Mouse (Mus musculus): ENCODE measurements at regions not wholly inside any gene's neighbourhood (a gene's known extent, or its start where the extent isn't known, plus 50 kb on each side); places are given as distances from the start of the nearest gene placed in this dataset.
A peak's percentile ranks its signal among the peaks of the same experiment; 100 is the strongest.

GRCm38 (mm10) chr12:77179138-77179537 is 58.8 kb upstream of the Fut8 start:
- Histone ChIP-seq H3K36me3 (ENCODE audit: control insufficient read depth, insufficient read depth, low read length) (no peaks in the 10 kb centered on the region), H3K4me3 (ENCODE audit: insufficient read depth, low read depth, low read length) (no peak overlapping the region), H3K27me3 (ENCODE audit: control insufficient read depth, insufficient read depth, low read length) (no peaks in the 10 kb centered on the region), H3K27ac (replicated peaks; ENCODE audit: insufficient read depth, low read depth, low read length) (no peak overlapping the region), H3K4me1 (ENCODE audit: control insufficient read depth, insufficient read depth, low read length) (peaks cover 3% of the 10 kb centered on the region; the same call in 1 of the 2 replicates), H3K79me2 (ENCODE audit: control insufficient read depth, insufficient read depth, low read length) (no peaks in the 10 kb centered on the region), H3K9ac (ENCODE audit: low read depth, low read length) (no peak overlapping the region)
- TF ChIP-seq CTCF (IDR thresholded peaks at IDR 0.05; ENCODE audit: low read depth, low read length) (no peak), POLR2A (IDR thresholded peaks at IDR 0.05; ENCODE audit: extremely low read depth, insufficient read depth, low read length) (no peak)
- 96% methylated on average over 7 of the region's 7 CpGs for WGBS
- no peak for DNase-seq (ENCODE audit: extremely low read depth, low read depth, low spot score)

DNA sequence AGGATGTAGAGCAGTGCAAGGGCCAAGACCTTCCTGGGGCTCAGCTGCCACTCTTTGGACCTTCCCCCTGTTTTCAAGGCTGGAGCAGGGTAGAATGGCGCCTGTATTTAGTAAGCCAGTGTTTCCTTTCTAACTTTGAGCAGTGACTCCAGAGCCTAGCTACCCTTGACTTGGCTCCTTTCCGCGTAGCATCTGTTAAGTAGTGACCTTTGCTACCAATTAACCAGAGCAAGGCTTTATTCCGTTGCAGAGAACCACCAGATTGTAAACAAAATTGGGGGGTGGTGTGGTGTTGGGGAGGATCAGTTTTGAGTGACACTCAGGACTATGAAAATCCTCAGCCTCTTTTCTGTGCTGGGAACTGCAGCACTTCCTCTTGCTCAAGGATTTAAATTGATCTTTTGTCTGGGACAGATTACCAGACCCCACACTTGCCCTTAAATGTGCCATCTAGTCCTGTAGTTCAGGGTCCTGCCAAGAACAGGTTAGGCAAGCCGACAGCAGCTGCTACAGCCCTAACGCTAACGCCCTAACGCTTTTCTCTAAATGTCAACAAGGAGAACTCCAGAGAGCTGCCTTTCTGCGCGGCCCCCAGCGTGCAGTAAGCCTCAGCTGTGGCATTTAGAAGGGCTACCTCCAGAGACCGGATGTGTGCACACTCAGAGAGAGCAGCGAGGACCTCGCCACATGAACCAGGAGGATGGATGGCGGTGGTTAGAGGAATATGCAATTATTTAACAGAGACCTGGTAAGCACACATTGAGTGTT is 59.9 kb upstream of the Fut8 start:
- Histone ChIP-seq H3K4me3 (ENCODE audit: insufficient read depth, low read depth, low read length) (no peak overlapping the region), H3K27me3 (ENCODE audit: control insufficient read depth, insufficient read depth, low read length) (no peaks in the 10 kb centered on the region), H3K9ac (ENCODE audit: low read depth, low read length) (no peak overlapping the region), H3K36me3 (ENCODE audit: control insufficient read depth, insufficient read depth, low read length) (no peaks in the 10 kb centered on the region), H3K79me2 (ENCODE audit: control insufficient read depth, insufficient read depth, low read length) (no peaks in the 10 kb centered on the region), H3K27ac (replicated peaks; ENCODE audit: insufficient read depth, low read depth, low read length) (no peak overlapping the region), H3K4me1 (ENCODE audit: control insufficient read depth, insufficient read depth, low read length) (peaks cover 3% of the 10 kb centered on the region; the same call in 1 of the 2 replicates)
- TF ChIP-seq POLR2A (IDR thresholded peaks at IDR 0.05; ENCODE audit: extremely low read depth, insufficient read depth, low read length) = no peak
- no peak for TF ChIP-seq CTCF (IDR thresholded peaks at IDR 0.05; ENCODE audit: low read depth, low read length)
- DNase-seq (ENCODE audit: extremely low read depth, low read depth, low spot score) = peak; percentile 71
- 16% methylated on average over 15 of the region's 15 CpGs for WGBS

DNA sequence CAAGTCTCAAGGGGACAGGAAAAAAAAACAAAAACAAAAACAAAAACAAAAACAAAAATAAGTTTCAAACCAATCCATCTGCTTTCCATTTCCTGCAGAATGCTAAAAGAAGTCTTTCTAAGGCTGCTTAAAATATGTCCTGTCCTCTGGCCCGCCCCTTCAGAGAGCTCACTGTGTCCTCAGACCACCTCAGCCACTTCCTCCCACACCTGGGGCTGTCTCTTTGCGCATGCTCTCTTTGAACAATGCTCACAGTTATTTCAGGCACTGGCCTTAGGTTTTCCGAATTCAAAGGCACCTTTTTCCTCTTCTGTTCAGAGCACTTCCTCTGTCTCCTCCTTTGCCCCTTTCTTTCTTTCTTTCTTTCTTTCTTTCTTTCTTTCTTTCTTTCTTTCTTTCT is 60.6 kb upstream of the Fut8 start:
- Histone ChIP-seq H3K4me1 (ENCODE audit: control insufficient read depth, insufficient read depth, low read length) (peaks cover 3% of the 10 kb centered on the region; the same call in 1 of the 2 replicates), H3K36me3 (ENCODE audit: control insufficient read depth, insufficient read depth, low read length) (no peaks in the 10 kb centered on the region), H3K27ac (replicated peaks; ENCODE audit: insufficient read depth, low read depth, low read length) (peak overlapping the region; percentile 69), H3K79me2 (ENCODE audit: control insufficient read depth, insufficient read depth, low read length) (no peaks in the 10 kb centered on the region), H3K9ac (ENCODE audit: low read depth, low read length) (no peak overlapping the region), H3K27me3 (ENCODE audit: control insufficient read depth, insufficient read depth, low read length) (no peaks in the 10 kb centered on the region), H3K4me3 (ENCODE audit: insufficient read depth, low read depth, low read length) (no peak overlapping the region)
- TF ChIP-seq POLR2A (IDR thresholded peaks at IDR 0.05; ENCODE audit: extremely low read depth, insufficient read depth, low read length) (no peak), CTCF (IDR thresholded peaks at IDR 0.05; ENCODE audit: low read depth, low read length) (no peak)
- DNase-seq (ENCODE audit: extremely low read depth, low read depth, low spot score) = no peak
- WGBS = 76% methylated on average over 3 of the region's 3 CpGs

- TF ChIP-seq CTCF (IDR thresholded peaks at IDR 0.05; ENCODE audit: low read depth, low read length) = no peak
- TF ChIP-seq POLR2A (IDR thresholded peaks at IDR 0.05; ENCODE audit: extremely low read depth, insufficient read depth, low read length) = no peak
- H3K9ac ChIP-seq (ENCODE audit: low read depth, low read length) = no peak overlapping the region
- H3K4me3 ChIP-seq (ENCODE audit: insufficient read depth, low read depth, low read length) = no peak overlapping the region
- no peaks in the 10 kb centered on the region for H3K27me3 ChIP-seq (ENCODE audit: control insufficient read depth, insufficient read depth, low read length)
- no peaks in the 10 kb centered on the region for H3K36me3 ChIP-seq (ENCODE audit: control insufficient read depth, insufficient read depth, low read length)
- no peak for DNase-seq (ENCODE audit: extremely low read depth, low read depth, low spot score)
- peaks cover 3% of the 10 kb centered on the region; the same call in 1 of the 2 replicates for H3K4me1 ChIP-seq (ENCODE audit: control insufficient read depth, insufficient read depth, low read length)
- H3K79me2 ChIP-seq (ENCODE audit: control insufficient read depth, insufficient read depth, low read length) = no peaks in the 10 kb centered on the region
- H3K27ac ChIP-seq (replicated peaks; ENCODE audit: insufficient read depth, low read depth, low read length) = no peak overlapping the region
Observed at GRCm38 (mm10) chr12:77174032-77174431, 63.9 kb upstream of the Fut8 start.

GRCm38 (mm10) chr12:77172540-77172939 is 65.4 kb upstream of the Fut8 start:
- WGBS = 98% methylated on average over 2 of the region's 2 CpGs
- Histone ChIP-seq H3K36me3 (ENCODE audit: control insufficient read depth, insufficient read depth, low read length) (no peaks in the 10 kb centered on the region), H3K27me3 (ENCODE audit: control insufficient read depth, insufficient read depth, low read length) (no peaks in the 10 kb centered on the region), H3K9ac (ENCODE audit: low read depth, low read length) (no peak overlapping the region), H3K4me3 (ENCODE audit: insufficient read depth, low read depth, low read length) (no peak overlapping the region), H3K79me2 (ENCODE audit: control insufficient read depth, insufficient read depth, low read length) (no peaks in the 10 kb centered on the region), H3K4me1 (ENCODE audit: control insufficient read depth, insufficient read depth, low read length) (no peaks in the 10 kb centered on the region; the same call in 1 of the 2 replicates), H3K27ac (replicated peaks; ENCODE audit: insufficient read depth, low read depth, low read length) (no peak overlapping the region)
- no peak for TF ChIP-seq CTCF (IDR thresholded peaks at IDR 0.05; ENCODE audit: low read depth, low read length)
- TF ChIP-seq POLR2A (IDR thresholded peaks at IDR 0.05; ENCODE audit: extremely low read depth, insufficient read depth, low read length) = no peak
- no peak for DNase-seq (ENCODE audit: extremely low read depth, low read depth, low spot score)

GRCm38 (mm10) chr12:77170257-77170656 is 67.7 kb upstream of the Fut8 start:
- Histone ChIP-seq H3K79me2 (ENCODE audit: control insufficient read depth, insufficient read depth, low read length) (no peaks in the 10 kb centered on the region), H3K27me3 (ENCODE audit: control insufficient read depth, insufficient read depth, low read length) (no peaks in the 10 kb centered on the region), H3K36me3 (ENCODE audit: control insufficient read depth, insufficient read depth, low read length) (no peaks in the 10 kb centered on the region), H3K9ac (ENCODE audit: low read depth, low read length) (no peak overlapping the region), H3K4me3 (ENCODE audit: insufficient read depth, low read depth, low read length) (no peak overlapping the region), H3K27ac (replicated peaks; ENCODE audit: insufficient read depth, low read depth, low read length) (no peak overlapping the region), H3K4me1 (ENCODE audit: control insufficient read depth, insufficient read depth, low read length) (no peaks in the 10 kb centered on the region; the same call in 1 of the 2 replicates)
- no peak for DNase-seq (ENCODE audit: extremely low read depth, low read depth, low spot score)
- no peak for TF ChIP-seq CTCF (IDR thresholded peaks at IDR 0.05; ENCODE audit: low read depth, low read length)
- TF ChIP-seq POLR2A (IDR thresholded peaks at IDR 0.05; ENCODE audit: extremely low read depth, insufficient read depth, low read length) = no peak
- 91% methylated on average over 5 of the region's 5 CpGs for WGBS
